Mouse (Mus musculus): ENCODE measurements around the gene Cttnbp2nl. TPM values are rescaled to one million over a fixed set of nuclear protein-coding genes. Genes with fewer than 3 reads are reported as not detected.
A peak's percentile ranks its signal among the peaks of the same experiment; 100 is the strongest.

Gene Cttnbp2nl
- polyA plus RNA-seq, 1 experiment from 2014 or later = 17.5 TPM

DNA sequence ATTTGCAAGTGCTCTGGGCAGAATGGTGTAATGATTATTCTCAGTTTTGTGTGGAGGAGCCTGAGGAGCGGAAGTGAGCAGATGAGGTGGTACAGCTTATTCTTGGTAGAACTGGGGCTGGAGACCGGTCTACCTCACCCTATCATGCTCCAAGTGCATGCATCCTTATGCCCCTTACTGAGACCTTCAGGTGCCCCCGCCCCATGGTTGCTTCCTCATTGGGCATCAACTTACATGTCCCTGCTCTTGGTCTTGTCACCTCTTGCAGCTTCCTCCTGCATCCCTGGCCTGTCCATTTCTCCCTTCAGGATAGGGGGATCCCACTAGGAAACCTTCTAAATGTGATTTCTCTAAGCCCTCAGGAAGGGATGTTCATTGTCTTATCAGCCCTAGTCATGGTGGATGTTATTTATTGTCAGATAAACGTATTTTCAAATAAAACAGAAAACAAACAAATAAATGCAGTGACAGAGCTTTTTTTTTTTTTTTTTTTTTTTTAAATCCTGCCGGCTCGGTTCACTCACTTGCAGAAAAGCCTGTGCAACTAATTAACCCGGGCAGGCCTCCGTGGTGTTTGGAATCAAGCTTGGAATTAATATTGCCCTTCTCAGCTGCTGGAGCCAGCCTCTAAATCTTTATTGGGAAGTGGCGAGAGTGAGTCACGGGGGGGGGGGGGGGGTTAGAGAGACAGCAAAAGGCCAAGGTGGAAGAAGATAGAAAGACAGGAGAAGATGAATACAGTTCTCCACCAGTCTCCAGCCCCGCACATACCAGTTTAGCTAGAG lies 40.0 kb upstream of the Cttnbp2nl start:
- TF ChIP-seq EP300 (optimal IDR thresholded peaks at IDR 0.05) = no peak
- TF ChIP-seq CTCF (IDR thresholded peaks at IDR 0.05; ENCODE audit: low read depth) = no peak
- H3K9ac ChIP-seq (ENCODE audit: low read length) = no peak overlapping the region
- 67% methylated on average over 11 of the region's 11 CpGs for WGBS
- DNase-seq (ENCODE audit: low spot score) = no peak
- H3K4me3 ChIP-seq (ENCODE audit: low read depth, low read length) = no peak overlapping the region
- no peaks in the 10 kb centered on the region for H3K36me3 ChIP-seq (ENCODE audit: control insufficient read depth, insufficient read depth, low read length)
- no peak overlapping the region for H3K4me2 ChIP-seq (replicated peaks; ENCODE audit: low read depth)
- H3K9me3 ChIP-seq (ENCODE audit: control insufficient read depth, low read length) = no peaks in the 10 kb centered on the region
- no peak for ATAC-seq (ENCODE audit: low FRiP score, low TSS enrichment)
- no peaks in the 10 kb centered on the region for H3K27me3 ChIP-seq (ENCODE audit: control insufficient read depth, insufficient read depth, low read length)
- no peaks in the 10 kb centered on the region for H3K4me1 ChIP-seq (replicated peaks; ENCODE audit: control insufficient read depth, insufficient read depth)
- H3K27ac ChIP-seq (replicated peaks) = no peak overlapping the region

DNA sequence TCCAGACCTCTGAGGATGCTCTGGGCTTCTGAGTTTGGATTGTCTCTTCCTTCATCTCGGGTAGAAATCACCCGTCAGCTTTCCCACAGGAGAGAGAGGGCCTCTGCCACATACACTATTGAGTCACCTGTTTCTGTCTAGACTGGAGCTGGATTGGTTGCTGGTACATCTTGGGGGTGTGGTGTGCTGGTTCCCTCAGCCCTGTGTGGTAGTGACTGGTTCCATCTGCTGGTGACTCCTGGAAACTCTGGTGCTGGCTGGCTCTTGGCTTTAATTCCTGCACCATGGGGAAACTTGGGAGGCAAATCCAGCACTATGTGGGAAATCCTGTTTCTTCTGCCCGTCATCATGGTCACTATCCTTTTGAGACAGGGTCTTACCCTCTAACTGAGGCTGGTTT lies 38.0 kb upstream of the Cttnbp2nl start:
- Histone ChIP-seq H3K9ac (ENCODE audit: low read length) (no peak overlapping the region), H3K4me1 (replicated peaks; ENCODE audit: control insufficient read depth, insufficient read depth) (no peaks in the 10 kb centered on the region), H3K27me3 (ENCODE audit: control insufficient read depth, insufficient read depth, low read length) (no peaks in the 10 kb centered on the region), H3K36me3 (ENCODE audit: control insufficient read depth, insufficient read depth, low read length) (no peaks in the 10 kb centered on the region), H3K9me3 (ENCODE audit: control insufficient read depth, low read length) (no peaks in the 10 kb centered on the region), H3K4me3 (ENCODE audit: low read depth, low read length) (no peak overlapping the region), H3K4me2 (replicated peaks; ENCODE audit: low read depth) (no peak overlapping the region), H3K27ac (replicated peaks) (0 out of 2 replicates have a peak overlapping the region, but pooled peaks have one; percentile 13)
- peak; percentile 82 for TF ChIP-seq CTCF (IDR thresholded peaks at IDR 0.05; ENCODE audit: low read depth)
- no peak for TF ChIP-seq EP300 (optimal IDR thresholded peaks at IDR 0.05)
- ATAC-seq (ENCODE audit: low FRiP score, low TSS enrichment) (peak; percentile 95), DNase-seq (ENCODE audit: low spot score) (peak; percentile 75)
- 31% methylated on average over 3 of the region's 3 CpGs for WGBS

DNA sequence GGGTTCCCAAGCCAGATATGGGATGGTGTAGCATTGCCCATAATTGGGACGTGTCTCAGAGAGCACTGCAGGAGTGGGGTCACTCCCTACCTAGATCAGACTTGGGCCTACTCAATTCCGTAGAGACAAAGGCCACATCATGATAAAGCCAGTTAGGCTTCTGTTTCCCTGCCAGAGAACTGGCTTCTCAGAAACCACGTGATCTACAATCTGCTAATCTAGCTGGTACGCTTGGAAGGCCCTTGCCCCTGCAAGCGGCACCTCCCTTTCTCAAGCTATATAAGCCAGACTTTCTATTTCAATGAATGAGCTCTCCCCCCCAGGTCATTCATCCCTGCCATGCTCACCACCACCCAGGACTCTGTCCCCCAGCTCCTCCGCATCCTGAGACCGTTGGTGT lies 37.2 kb upstream of the Cttnbp2nl start:
- Histone ChIP-seq H3K27me3 (ENCODE audit: control insufficient read depth, insufficient read depth, low read length) (no peaks in the 10 kb centered on the region), H3K27ac (replicated peaks) (no peak overlapping the region), H3K4me1 (replicated peaks; ENCODE audit: control insufficient read depth, insufficient read depth) (no peaks in the 10 kb centered on the region), H3K4me2 (replicated peaks; ENCODE audit: low read depth) (no peak overlapping the region), H3K4me3 (ENCODE audit: low read depth, low read length) (no peak overlapping the region), H3K36me3 (ENCODE audit: control insufficient read depth, insufficient read depth, low read length) (no peaks in the 10 kb centered on the region), H3K9me3 (ENCODE audit: control insufficient read depth, low read length) (no peaks in the 10 kb centered on the region), H3K9ac (ENCODE audit: low read length) (no peak overlapping the region)
- ATAC-seq (ENCODE audit: low FRiP score, low TSS enrichment) (no peak), DNase-seq (ENCODE audit: low spot score) (no peak)
- TF ChIP-seq EP300 (optimal IDR thresholded peaks at IDR 0.05) (no peak), CTCF (IDR thresholded peaks at IDR 0.05; ENCODE audit: low read depth) (no peak)
- 88% methylated on average over 7 of the region's 7 CpGs for WGBS

DNA sequence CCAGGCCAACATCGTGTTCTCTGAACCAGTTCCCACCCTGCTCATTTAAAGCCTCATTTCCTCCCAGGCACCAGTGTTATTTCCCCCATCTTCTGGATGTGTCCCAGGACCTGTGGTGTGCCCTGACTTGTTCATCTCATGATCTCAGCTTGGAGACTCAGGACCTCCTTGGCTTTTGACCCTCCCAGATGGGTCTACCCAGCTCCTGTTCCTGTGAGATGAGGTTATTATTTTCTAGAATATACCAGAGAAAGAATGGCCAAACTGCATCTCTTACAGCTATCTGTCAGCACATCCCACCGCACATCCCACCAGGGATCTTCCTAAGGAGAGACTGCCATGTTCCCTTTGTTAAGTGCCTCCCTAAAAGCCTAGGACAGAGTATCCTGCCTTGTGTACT lies 35.7 kb upstream of the Cttnbp2nl start:
- 66% methylated on average over 2 of the region's 2 CpGs for WGBS
- no peaks in the 10 kb centered on the region for H3K9me3 ChIP-seq (ENCODE audit: control insufficient read depth, low read length)
- H3K4me3 ChIP-seq (ENCODE audit: low read depth, low read length) = no peak overlapping the region
- no peak overlapping the region for H3K9ac ChIP-seq (ENCODE audit: low read length)
- DNase-seq (ENCODE audit: low spot score) (no peak), ATAC-seq (ENCODE audit: low FRiP score, low TSS enrichment) (no peak)
- no peak for TF ChIP-seq EP300 (optimal IDR thresholded peaks at IDR 0.05)
- TF ChIP-seq CTCF (IDR thresholded peaks at IDR 0.05; ENCODE audit: low read depth) = no peak
- H3K27ac ChIP-seq (replicated peaks) = no peak overlapping the region
- no peaks in the 10 kb centered on the region for H3K36me3 ChIP-seq (ENCODE audit: control insufficient read depth, insufficient read depth, low read length)
- H3K27me3 ChIP-seq (ENCODE audit: control insufficient read depth, insufficient read depth, low read length) = no peaks in the 10 kb centered on the region
- H3K4me2 ChIP-seq (replicated peaks; ENCODE audit: low read depth) = no peak overlapping the region
- H3K4me1 ChIP-seq (replicated peaks; ENCODE audit: control insufficient read depth, insufficient read depth) = no peaks in the 10 kb centered on the region

DNA sequence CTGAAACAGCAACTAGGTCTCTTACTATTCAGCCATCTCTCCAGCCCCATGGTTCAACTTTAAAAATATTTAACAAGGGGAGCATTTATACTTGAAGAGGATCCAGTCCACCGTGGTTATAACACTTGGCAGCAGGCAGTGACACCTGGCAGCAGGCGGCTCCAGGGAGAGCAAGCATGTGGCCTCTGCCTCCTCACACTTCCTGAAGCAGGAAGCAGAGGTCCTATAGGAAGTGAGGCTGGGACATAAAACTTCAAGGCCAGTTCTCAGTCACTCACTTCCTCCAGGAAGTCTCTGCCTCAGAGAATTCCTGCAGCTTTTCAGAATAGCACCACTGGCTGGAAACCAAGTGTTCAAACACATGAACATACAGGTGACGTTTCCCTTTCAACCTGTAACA lies 34.4 kb upstream of the Cttnbp2nl start:
- Histone ChIP-seq H3K4me3 (ENCODE audit: low read depth, low read length) (no peak overlapping the region), H3K27ac (replicated peaks) (no peak overlapping the region), H3K36me3 (ENCODE audit: control insufficient read depth, insufficient read depth, low read length) (no peaks in the 10 kb centered on the region), H3K4me1 (replicated peaks; ENCODE audit: control insufficient read depth, insufficient read depth) (no peaks in the 10 kb centered on the region), H3K9ac (ENCODE audit: low read length) (no peak overlapping the region), H3K4me2 (replicated peaks; ENCODE audit: low read depth) (no peak overlapping the region), H3K27me3 (ENCODE audit: control insufficient read depth, insufficient read depth, low read length) (no peaks in the 10 kb centered on the region), H3K9me3 (ENCODE audit: control insufficient read depth, low read length) (no peaks in the 10 kb centered on the region)
- TF ChIP-seq CTCF (IDR thresholded peaks at IDR 0.05; ENCODE audit: low read depth) (no peak), EP300 (optimal IDR thresholded peaks at IDR 0.05) (no peak)
- DNase-seq (ENCODE audit: low spot score) (no peak), ATAC-seq (ENCODE audit: low FRiP score, low TSS enrichment) (no peak; the same call in 1 of the 2 replicates)
- 44% methylated on average over 3 of the region's 3 CpGs for WGBS

DNA sequence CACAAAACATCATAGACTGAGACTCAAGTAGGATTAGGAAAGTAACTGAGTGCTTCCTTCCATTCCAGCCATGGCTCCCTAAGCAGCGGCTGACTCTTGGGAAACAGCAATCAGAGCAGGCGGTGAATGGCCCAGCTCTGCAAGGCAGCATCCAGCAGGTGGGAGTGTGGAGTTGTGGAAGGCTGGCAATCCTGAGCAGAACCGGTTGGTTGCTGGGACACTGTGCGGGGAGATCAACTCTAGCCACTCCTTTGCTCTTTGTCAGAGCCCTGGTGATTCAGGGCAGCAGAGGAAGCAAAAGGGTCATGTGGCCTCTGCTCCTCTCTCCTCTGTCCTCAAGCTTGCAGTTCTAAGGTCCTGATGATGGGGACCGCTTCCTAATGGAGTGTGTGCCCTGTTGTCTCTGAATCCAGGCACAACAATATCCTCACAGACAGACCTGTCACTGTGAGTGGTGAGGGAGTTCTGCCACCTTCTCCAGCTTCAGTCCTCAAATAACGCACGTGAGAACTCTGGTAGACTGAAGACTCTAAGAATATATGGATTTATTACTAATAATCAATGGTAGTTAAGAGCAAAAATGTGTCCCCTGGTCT lies 25.4 kb upstream of the Cttnbp2nl start:
- H3K4me3 ChIP-seq (ENCODE audit: low read depth, low read length) = no peak overlapping the region
- no peak overlapping the region for H3K4me2 ChIP-seq (replicated peaks; ENCODE audit: low read depth)
- no peak overlapping the region for H3K9ac ChIP-seq (ENCODE audit: low read length)
- H3K27ac ChIP-seq (replicated peaks) = no peak overlapping the region
- peak; percentile 98 for ATAC-seq (ENCODE audit: low FRiP score, low TSS enrichment)
- no peaks in the 10 kb centered on the region for H3K4me1 ChIP-seq (replicated peaks; ENCODE audit: control insufficient read depth, insufficient read depth)
- peak; percentile 88 for DNase-seq (ENCODE audit: low spot score)
- H3K27me3 ChIP-seq (ENCODE audit: control insufficient read depth, insufficient read depth, low read length) = no peaks in the 10 kb centered on the region
- 23% methylated on average over 7 of the region's 7 CpGs for WGBS
- no peaks in the 10 kb centered on the region for H3K36me3 ChIP-seq (ENCODE audit: control insufficient read depth, insufficient read depth, low read length)
- peak; percentile 98 for TF ChIP-seq CTCF (IDR thresholded peaks at IDR 0.05; ENCODE audit: low read depth)
- TF ChIP-seq EP300 (optimal IDR thresholded peaks at IDR 0.05) = no peak
- no peaks in the 10 kb centered on the region for H3K9me3 ChIP-seq (ENCODE audit: control insufficient read depth, low read length)

Data from stomach, postnatal 0 days (tissue).